Mouse (Mus musculus): ENCODE data around the gene Lamtor5. TPM values are rescaled to one million over a fixed set of nuclear protein-coding genes. Genes with fewer than 3 reads are reported as not detected.

Lamtor5 gene
- polyA plus RNA-seq, 2 experiments from 2014 or later: 178 to 209 TPM

Other genes with a start within 250 kb of the Lamtor5 start
- 10 to 100 TPM in 1 of 2 experiments, 1 to 10 TPM in 1; 9.8 to 15.2 TPM for gene Kcna3, start 242.7 kb upstream of the Lamtor5 start, polyA plus RNA-seq (2017; shearing (Covaris generic))
- under 1 TPM; 0.35 to 0.76 TPM for gene Kcna2, start 177.7 kb upstream of the Lamtor5 start, polyA plus RNA-seq (2017; shearing (Covaris generic))
- gene Kcna10, start 95.8 kb upstream of the Lamtor5 start, polyA plus RNA-seq (2017; shearing (Covaris generic)): not detected
- gene Cym, start 57.1 kb upstream of the Lamtor5 start, polyA plus RNA-seq (2017; shearing (Covaris generic)): under 1 TPM in 1 of 2 experiments, not detected in 1; 0.43 TPM
- gene A630076J17Rik, start 48.2 kb upstream of the Lamtor5 start, polyA plus RNA-seq (2017; shearing (Covaris generic)): not detected
- not detected for gene Prok1, start 39.2 kb upstream of the Lamtor5 start, polyA plus RNA-seq (2017; shearing (Covaris generic))
- 1 to 10 TPM; 1.5 to 1.9 TPM for gene Slc16a4, start 12.4 kb downstream of the Lamtor5 start, polyA plus RNA-seq (2017; shearing (Covaris generic))
- gene Rbm15, start 54.8 kb downstream of the Lamtor5 start, polyA plus RNA-seq (2017; shearing (Covaris generic)): 10 to 100 TPM; 11.6 to 19.8 TPM
- not detected for gene Kcnc4, start 180.7 kb downstream of the Lamtor5 start, polyA plus RNA-seq (2017; shearing (Covaris generic))
- not detected for gene Slc6a17, start 239.2 kb downstream of the Lamtor5 start, polyA plus RNA-seq (2017; shearing (Covaris generic))

Data from CD4-positive, CD25-positive, alpha-beta regulatory T cell, adult 4 months (primary cell).